Mouse (Mus musculus) central nervous system, embryonic 14 days (tissue): ENCODE results near the gene Mrpl1. TPM values are rescaled to one million over a fixed set of nuclear protein-coding genes. Genes with fewer than 3 reads are reported as not detected.

Experiments
- polyA plus RNA-seq: library from polyadenylated mRNA; depleted of rRNA; stranded (reverse); fragments of >200 nt; gene quantifications from 2 replicates; pipeline ENCODE4 v1.2.3, GENCODE M21; 2012; rRNA removed

Gene Mrpl1
- polyA plus RNA-seq, result 10.0 and 10.1 TPM in 2 replicates

DNA sequence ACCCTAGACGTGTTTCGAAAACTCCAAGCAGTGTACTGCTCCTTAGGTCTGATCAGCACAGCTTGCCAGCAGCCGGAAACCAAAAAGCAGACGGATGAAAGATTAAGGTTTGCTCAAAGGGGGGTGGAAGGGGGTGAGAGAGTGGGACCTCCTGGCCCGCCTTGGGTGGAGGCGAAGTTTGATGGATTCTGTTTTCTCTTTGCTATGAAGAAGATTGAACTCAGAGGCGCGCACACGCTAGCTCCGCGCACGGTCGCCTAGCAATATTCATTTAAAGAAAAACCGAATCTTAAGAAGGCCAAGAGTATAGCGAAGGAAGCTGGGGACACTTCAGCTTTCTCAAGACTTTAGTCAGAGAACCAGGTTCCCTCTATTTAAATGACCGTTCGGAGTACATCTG, at the start of gene Mrpl1:
Mrpl1 (plus strand) TSS at position 35 of the 400 bp plus-strand sequence.

DNA sequence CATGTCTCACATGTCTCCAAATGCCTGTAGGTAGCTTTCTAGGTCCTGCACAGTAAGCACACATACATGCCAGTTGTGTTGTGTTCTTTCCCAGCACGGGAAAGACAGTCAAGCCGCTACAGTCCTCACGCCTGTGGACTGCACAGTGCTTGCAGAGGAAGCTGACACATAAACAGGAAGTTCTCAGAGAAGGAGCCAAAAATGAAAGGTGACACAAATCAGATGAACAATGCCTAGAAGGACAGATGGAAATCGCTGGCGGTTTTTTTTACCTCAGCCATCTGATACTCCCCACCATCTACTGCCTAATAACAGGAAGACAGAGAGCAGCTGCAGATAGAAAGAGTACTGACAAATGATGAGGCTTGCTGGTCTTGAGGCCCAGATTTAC, 45.3 kb upstream of the Mrpl1 start, which contains the start of gene Cnot6l:
Cnot6l (minus strand) TSS at position 151 of the 391 bp plus-strand sequence.

Other genes with a start within 250 kb of the Mrpl1 start
- gene Cnot6l, start 45.3 kb upstream of the Mrpl1 start, polyA plus RNA-seq, result 11.5 and 12.4 TPM in 2 replicates
- 4.1 and 5.2 TPM in 2 replicates for gene Fras1, start 164.5 kb downstream of the Mrpl1 start, polyA plus RNA-seq